ENCODE assay signal across 24 mouse cellular contexts in the genomic region with DNA sequence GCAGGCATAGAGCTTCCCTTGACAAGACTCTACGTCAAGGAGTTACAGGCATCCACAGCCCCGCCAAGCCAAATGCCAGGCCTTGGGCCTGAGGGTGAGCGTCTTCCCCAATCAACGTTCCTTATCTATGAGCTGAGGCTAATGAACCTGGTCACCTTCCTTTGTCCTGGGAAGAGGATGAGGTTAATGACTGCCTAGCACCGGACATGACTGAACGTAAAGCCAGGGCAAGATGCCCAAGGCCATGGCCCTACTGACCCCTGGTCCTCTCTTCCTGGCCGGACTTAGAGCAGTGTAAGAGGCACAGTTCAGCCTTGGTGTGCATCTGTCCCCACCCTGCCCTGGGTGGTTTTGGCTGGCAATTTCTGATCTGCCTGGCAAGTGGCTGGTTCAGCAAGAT. TPM values are rescaled to one million over a fixed set of nuclear protein-coding genes. Genes with fewer than 3 reads are reported as not detected.
DNase-seq lines count a peak whose midpoint lies in the region; ATAC-seq and TF ChIP-seq lines count a peak whose summit lies in the region.
"Had no signal": no experiment of that assay in that cellular context is flagged by ENCODE, and none has a peak within 500 bp of the region (broad histone marks: within the 10 kb centered on the region; RNA-seq: fewer than 3 reads in every experiment).

No protein-coding gene starts in this region.

- H3K9ac ChIP-seq in liver, adult 2 months (ENCODE audit: low read depth, low read length): no peak overlapping the region
- H3K9ac ChIP-seq: forebrain, embryonic 13.5 days; hindbrain, embryonic 15.5 days; limb, embryonic 13.5 days; midbrain, embryonic 13.5 days; neural tube, embryonic 13.5 days had no signal

- no peaks in the 10 kb centered on the region for H3K9me3 ChIP-seq in megakaryocyte, embryonic 14.5 days
- H3K9me3 ChIP-seq: forebrain, embryonic 13.5 days; hindbrain, embryonic 10.5 days; hindbrain, embryonic 15.5 days; limb, embryonic 13.5 days; midbrain, embryonic 13.5 days; neural tube, embryonic 13.5 days had no signal

- ATAC-seq in megakaryocyte, adult 5-6 weeks (ENCODE audit: poor library complexity, severe bottlenecking): no peak
- ATAC-seq: forebrain, embryonic 13.5 days; inflammation-experienced regulatory T-cells, adult 6 months; midbrain, embryonic 13.5 days; Patski had no signal

- no peak overlapping the region for H3K27ac ChIP-seq in liver, adult 2 months (replicated peaks; ENCODE audit: insufficient read depth, low read depth, low read length)
- H3K27ac ChIP-seq: forebrain, embryonic 13.5 days; hindbrain, embryonic 15.5 days; limb, embryonic 13.5 days; midbrain, embryonic 13.5 days; neural tube, embryonic 13.5 days had no signal

- 40% methylated on average over 7 of the region's 7 CpGs for WGBS in liver, adult 2 months

- H3K36me3 ChIP-seq in liver, adult 2 months (ENCODE audit: control insufficient read depth, insufficient read depth, low read length): no peaks in the 10 kb centered on the region
- H3K36me3 ChIP-seq in megakaryocyte, embryonic 14.5 days (replicated peaks; ENCODE audit: low read length): no peaks in the 10 kb centered on the region
- H3K36me3 ChIP-seq: hindbrain, embryonic 10.5 days; hindbrain, embryonic 15.5 days; limb, embryonic 13.5 days; midbrain, embryonic 13.5 days; neural tube, embryonic 13.5 days had no signal

- H3K4me3 ChIP-seq in liver, adult 2 months (ENCODE audit: insufficient read depth, low read depth, low read length): no peak overlapping the region
- peak overlapping the region; percentile 2 for H3K4me3 ChIP-seq in megakaryocyte, embryonic 14.5 days (replicated peaks)
- H3K4me3 ChIP-seq: forebrain, embryonic 13.5 days; hindbrain, embryonic 10.5 days; hindbrain, embryonic 15.5 days; limb, embryonic 13.5 days; midbrain, embryonic 13.5 days; neural tube, embryonic 13.5 days had no signal

- H3K79me2 ChIP-seq in liver, adult 2 months (ENCODE audit: control insufficient read depth, insufficient read depth, low read length): no peaks in the 10 kb centered on the region

- DNase-seq in adrenal gland, postnatal 10 days: peak; percentile 58
- no peak for DNase-seq in adrenal gland, adult 18-20 months (ENCODE audit: low spot score in 2 of 2)
- peak; percentile 38 for DNase-seq in liver, adult 2 months (ENCODE audit: extremely low read depth, low read depth, low spot score)
- DNase-seq in liver: no peak
- no peak for DNase-seq in right cerebral cortex, postnatal 25 days
- DNase-seq: cerebellum, adult 11 months; cerebellum, adult 9-10 months; cerebellum, postnatal 36 days; gastrocnemius, postnatal 14 days; heart, postnatal 14 days; kidney, adult 11 months; lung, adult 18-20 months; lung, postnatal 14 days; thymus, postnatal 25 days had no signal

- H3K4me1 ChIP-seq in liver, adult 2 months (ENCODE audit: control insufficient read depth, insufficient read depth, low read length): no peaks in the 10 kb centered on the region; the same call in 1 of the 2 replicates
- H3K4me1 ChIP-seq in megakaryocyte, embryonic 14.5 days: peaks cover 61% of the 10 kb centered on the region

- no peak for TF ChIP-seq CTCF in liver, adult 2 months (IDR thresholded peaks at IDR 0.05; ENCODE audit: low read depth, low read length)

- no peak for TF ChIP-seq POLR2A in liver, adult 2 months (IDR thresholded peaks at IDR 0.05; ENCODE audit: extremely low read depth, insufficient read depth, low read length)

- no peaks in the 10 kb centered on the region for H3K27me3 ChIP-seq in liver, adult 2 months (ENCODE audit: control insufficient read depth, insufficient read depth, low read length)
- no peaks in the 10 kb centered on the region for H3K27me3 ChIP-seq in megakaryocyte, embryonic 14.5 days (replicated peaks)
- H3K27me3 ChIP-seq: forebrain, embryonic 13.5 days; hindbrain, embryonic 15.5 days; limb, embryonic 13.5 days; midbrain, embryonic 13.5 days; neural tube, embryonic 13.5 days; Patski had no signal

RNA-seq across cellular contexts. Expression of a gene that starts 22.4 kb away (rescaled TPM):
- 100 to 1,000 TPM in 1 of 2 experiments, 10 to 100 TPM in 1; 46.2 to 129 TPM for total RNA-seq in adrenal gland, postnatal 10 days (2021)
- total RNA-seq in adrenal gland, adult 18-20 months (2021): 10 to 100 TPM; 29.5 to 69.3 TPM
- total RNA-seq in liver, adult 2 months (2014; rRNA removed): 5.2 and 8.8 TPM in 2 replicates
- 13.6 and 16.4 TPM in 2 replicates for polyA plus RNA-seq in liver, adult 2 months (2012; rRNA removed)
- polyA plus RNA-seq in megakaryocyte, embryonic 14.5 days (2012; ENCODE audit: insufficient read depth, low replicate concordance): 33.2 and 44.6 TPM in 2 replicates
- total RNA-seq in megakaryocyte, adult 5-6 weeks (2015): 2.2 and 2.4 TPM in 2 replicates
- total RNA-seq in megakaryocyte, adult 5-6 weeks (2017): 0.94 and 1.2 TPM in 2 replicates

RNA-seq across cellular contexts. Expression of a gene that starts 49.8 kb away (rescaled TPM):
- total RNA-seq in adrenal gland, postnatal 10 days (2021): 10 to 100 TPM; 45.4 to 52.7 TPM
- total RNA-seq in adrenal gland, adult 18-20 months (2021): 10 to 100 TPM; 43.8 to 55.0 TPM
- 22.4 and 27.7 TPM in 2 replicates for total RNA-seq in liver, adult 2 months (2014; rRNA removed)
- 47.0 and 56.9 TPM in 2 replicates for polyA plus RNA-seq in liver, adult 2 months (2012; rRNA removed)
- 68.2 and 87.1 TPM in 2 replicates for polyA plus RNA-seq in megakaryocyte, embryonic 14.5 days (2012; ENCODE audit: insufficient read depth, low replicate concordance)
- 21.9 and 26.0 TPM in 2 replicates for total RNA-seq in megakaryocyte, adult 5-6 weeks (2015)
- 17.3 and 18.5 TPM in 2 replicates for total RNA-seq in megakaryocyte, adult 5-6 weeks (2017)

Comparison
In these comparisons a context has a peak if more than half of its experiments do, and no peak if none do; other contexts are left out.
1. DNase-seq: peak in adrenal gland, postnatal 10 days (single experiment) and liver, adult 2 months (single experiment); none in adrenal gland, adult 18-20 months (0 of 2), liver (single experiment) and right cerebral cortex, postnatal 25 days (single experiment).